Mouse (Mus musculus) G1E-ER4 (cell line): ENCODE results near the gene Mdm2. TPM values are rescaled to one million over a fixed set of nuclear protein-coding genes. Genes with fewer than 3 reads are reported as not detected.

Experiments
- GATA1 ChIP-seq: IDR thresholded peaks from one replicate; pipeline ENCODE4 v1.8.0; 2012; ENCODE audit warnings: low read length, inconsistent platforms
- polyA plus RNA-seq: library from polyadenylated mRNA; stranded (reverse); fragments of >175 nt; gene quantifications from 2 replicates; pipeline ENCODE4 v1.2.3, GENCODE M21; 2012

Gene Mdm2
- polyA plus RNA-seq, 1 experiment: 28.2 TPM

DNA sequence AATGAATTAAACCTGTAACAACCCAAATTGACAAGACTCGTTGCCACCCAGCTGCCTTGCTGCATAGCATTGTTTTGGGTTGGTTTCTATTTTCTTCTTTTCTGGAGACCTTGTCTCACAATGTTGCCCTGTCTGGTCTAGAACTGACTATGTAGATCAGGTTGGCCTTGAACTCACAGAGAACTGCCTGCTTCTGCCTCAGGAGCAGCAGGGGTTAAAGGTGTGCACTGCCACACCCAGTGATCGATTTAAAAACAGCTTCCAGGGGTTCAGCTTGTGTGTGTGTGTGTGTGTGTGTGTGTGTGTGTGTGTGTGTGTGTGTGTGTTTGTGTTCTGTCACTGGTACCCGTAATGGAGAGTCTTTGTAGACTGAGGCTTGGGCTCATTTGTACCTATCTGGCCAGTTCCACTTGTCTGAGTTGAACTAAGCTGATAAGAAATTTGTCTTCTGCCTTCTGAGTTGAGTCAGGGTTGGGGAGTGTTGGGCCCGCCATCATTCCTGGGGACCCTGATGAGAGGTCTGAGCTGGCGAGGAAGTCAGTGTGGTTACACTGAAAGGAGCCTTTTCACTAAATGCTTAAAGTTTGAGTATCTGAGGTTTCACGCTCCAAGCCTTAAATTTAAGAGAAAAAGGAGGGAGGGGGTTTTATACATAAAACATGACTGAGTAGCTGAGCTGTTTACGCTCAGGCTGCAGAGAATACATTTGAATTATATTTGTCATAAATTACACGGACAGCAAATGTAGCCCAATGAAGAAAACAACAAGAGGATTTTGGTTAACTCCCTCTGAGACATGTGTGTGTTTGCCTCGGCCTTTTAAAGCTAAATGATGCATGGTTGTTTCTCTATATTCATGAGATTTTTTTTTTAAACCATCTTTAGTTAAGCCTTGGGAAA, 44.9 kb downstream of the Mdm2 start:
- no peak for TF ChIP-seq GATA1

GRCm38 (mm10) chr10:117664926-117665209, 45.7 kb downstream of the Mdm2 start:
- TF ChIP-seq GATA1: no peak

DNA sequence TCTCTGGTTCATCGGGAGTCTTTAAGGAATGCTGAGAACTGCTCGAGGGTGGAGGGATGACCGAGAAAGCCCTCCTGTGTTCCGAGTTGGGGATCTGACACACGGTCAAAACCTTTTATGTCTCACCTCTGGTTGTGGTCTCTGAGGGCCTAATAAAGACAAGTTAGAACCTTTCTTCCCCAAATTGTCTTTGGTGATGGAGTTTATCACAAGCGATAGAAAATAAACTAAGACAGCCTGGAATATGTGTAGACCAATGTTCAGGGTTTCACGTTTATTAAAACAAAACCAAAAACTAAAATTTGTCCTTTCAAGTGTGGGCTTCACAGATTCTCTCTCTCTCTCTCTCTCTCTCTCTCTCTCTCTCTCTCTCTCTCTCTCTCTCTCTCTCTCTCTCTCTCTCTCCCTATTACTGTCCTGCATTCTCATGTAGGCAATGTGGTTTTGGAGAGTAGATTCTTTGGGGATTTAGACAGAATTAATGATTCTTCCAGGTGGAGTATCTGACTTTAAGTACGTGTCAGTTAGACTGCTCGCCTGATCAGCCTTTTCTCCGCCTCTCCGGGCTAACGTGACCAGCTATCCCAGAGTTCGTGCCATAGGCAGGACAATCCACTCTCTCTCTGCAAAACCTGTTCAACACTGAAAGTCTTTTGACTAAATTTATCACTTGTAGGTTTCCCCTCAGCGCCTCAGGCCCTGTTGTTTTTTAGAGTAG, 46.2 kb downstream of the Mdm2 start:
- TF ChIP-seq GATA1: no peak

- TF ChIP-seq GATA1: no peak
Observed at GRCm38 (mm10) chr10:117663865-117664200, 46.7 kb downstream of the Mdm2 start.

DNA sequence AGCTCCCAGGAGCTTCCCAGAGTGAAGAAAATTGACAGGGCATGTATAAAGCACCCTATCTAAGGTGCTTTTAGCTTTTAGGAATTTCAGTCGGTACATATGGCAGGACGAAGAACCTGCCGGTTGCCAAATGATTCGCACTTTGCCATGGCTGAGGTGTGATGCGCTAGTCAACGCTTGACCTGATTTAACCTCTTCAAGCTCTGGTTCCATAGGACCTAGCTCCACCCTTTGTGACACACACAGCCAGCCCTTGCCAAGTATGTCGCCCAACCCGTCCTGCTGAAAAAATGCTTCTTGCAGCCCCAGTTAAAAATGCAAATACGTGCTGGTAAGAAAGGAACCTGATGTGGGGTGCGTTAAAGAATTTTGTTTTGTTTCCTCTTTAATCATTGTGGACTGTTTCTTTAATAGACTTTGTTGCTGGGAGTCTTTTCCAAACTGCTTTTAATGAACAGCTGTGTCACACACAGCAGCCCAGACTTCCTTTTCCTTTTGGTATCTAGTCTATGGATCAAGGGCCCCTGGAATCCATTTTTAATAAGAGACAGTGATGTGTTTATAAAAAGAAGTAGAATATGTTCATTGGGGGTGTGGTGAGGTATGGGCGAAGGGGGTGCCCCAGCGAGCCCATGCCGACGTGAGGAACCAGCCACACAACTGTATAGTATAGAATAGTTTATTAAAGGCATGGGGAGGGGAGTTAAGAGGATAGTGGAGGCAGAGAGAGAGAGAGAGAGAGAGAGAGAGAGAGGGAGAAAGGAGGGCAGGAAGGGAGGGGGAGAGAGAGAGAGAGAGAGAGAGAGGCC, 47.3 kb downstream of the Mdm2 start:
- TF ChIP-seq GATA1: no peak

GRCm38 (mm10) chr10:117662316-117663055, 48.1 kb downstream of the Mdm2 start:
- TF ChIP-seq GATA1: no peak

GRCm38 (mm10) chr10:117659819-117660218, 50.7 kb downstream of the Mdm2 start:
- no peak for TF ChIP-seq GATA1

DNA sequence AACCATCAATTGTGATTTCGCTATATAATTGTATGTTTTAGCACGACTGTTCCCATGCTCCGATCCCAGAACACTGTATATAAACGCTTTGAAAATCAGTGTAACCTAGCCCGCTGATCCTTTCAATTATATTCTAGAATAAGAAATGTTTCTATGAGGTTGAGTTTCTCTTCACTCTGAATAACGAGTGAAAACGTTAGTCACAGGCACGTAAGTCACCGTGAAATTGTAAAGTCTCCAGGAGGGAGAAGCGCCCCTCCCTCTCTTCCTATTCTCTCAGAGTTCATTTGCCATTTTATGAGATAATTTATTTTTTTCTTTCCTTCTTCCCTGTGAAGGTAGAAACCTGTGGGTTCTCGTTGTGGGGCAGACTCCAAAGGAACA, 51.1 kb downstream of the Mdm2 start:
- no peak for TF ChIP-seq GATA1

GRCm38 (mm10) chr10:117658522-117659429, 51.8 kb downstream of the Mdm2 start:
- TF ChIP-seq GATA1: no peak

DNA sequence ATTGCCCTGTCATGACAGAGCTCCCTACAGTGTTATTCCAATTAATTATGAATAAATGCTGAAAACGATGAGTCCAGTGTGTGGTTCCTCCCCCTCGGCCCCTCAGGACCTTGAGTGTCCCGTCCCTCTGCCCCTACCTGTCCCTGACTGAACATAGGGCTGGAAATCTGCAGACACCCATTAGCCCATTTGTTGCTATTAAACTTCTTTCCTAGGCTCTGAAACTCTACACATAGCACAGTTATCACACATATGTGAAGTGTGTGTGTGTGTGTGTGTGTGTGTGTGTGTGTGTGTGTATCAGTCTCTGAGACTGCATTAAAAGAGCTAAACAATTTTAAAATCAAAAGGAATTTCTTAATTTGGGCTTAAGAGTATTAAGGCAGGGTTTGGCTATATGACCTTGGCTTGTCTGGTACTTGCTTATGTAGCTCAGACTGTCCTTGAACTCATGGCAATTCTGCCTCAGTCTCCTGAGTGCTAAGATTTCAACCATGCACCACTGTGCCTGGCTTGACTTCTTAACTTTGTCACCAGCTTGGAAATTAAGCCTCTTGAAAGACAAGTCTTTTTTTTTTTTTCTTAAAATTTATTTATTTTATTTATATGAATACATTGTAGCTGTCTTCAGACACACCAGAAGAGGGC, 52.8 kb downstream of the Mdm2 start:
- no peak for TF ChIP-seq GATA1

DNA sequence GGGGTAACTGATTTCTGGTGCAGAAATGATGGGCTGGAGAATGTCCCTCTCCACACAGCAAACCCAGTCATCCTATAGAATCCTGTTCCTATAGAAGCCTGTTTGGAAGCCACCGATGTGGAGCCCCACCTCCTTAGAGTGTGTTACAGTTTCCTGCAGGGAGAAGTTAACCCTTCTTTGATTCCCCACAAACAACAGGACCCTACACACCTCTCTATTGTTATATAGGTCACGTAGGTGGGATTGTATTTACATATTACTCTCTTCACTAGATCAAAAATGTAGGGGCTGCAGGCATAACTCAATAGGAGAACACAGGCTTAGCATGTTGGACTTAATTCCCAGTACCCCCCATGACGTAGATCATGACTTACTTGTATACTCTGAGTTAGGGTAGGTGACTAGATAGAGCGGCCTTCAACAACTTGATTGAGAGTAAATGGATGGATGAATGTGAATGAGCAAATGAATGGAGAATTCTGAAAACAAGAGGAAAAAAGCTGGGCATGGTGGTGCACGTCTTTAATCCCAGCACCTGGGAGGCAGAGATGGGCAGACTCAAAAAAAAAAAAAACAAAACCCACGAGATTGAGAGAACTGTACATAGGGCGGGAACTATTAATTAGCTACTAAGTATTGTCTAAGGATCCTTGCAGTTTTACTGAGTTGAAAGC, 53.4 kb downstream of the Mdm2 start:
- no peak for TF ChIP-seq GATA1

- no peak for TF ChIP-seq GATA1
Observed at GRCm38 (mm10) chr10:117656662-117656962, 53.9 kb downstream of the Mdm2 start.

- TF ChIP-seq GATA1: no peak
Observed at GRCm38 (mm10) chr10:117655908-117656661, 54.5 kb downstream of the Mdm2 start.
